Mouse (Mus musculus): ENCODE results near the gene Cdk14. TPM values are rescaled to one million over a fixed set of nuclear protein-coding genes. Genes with fewer than 3 reads are reported as not detected.

Gene Cdk14
- polyA plus RNA-seq, 1 experiment from 2014 or later: 29.9 TPM

- no peaks in the 10 kb centered on the region for H3K9me3 ChIP-seq (replicated peaks; ENCODE audit: control insufficient read depth, low read length)
- H3K4me3 ChIP-seq (ENCODE audit: low read depth, low read length): no peak overlapping the region
- no peak overlapping the region for H3K27ac ChIP-seq (replicated peaks; ENCODE audit: low read depth, low read length)
- DNase-seq (ENCODE audit: low spot score) (peak; percentile 9), ATAC-seq (replicated peaks; ENCODE audit: insufficient number of reproducible peaks, low FRiP score, low TSS enrichment, low read depth) (no peak; the same call in 1 of the 2 replicates)
- H3K4me1 ChIP-seq (ENCODE audit: control insufficient read depth, insufficient read depth, low read length): peaks cover 3% of the 10 kb centered on the region; the same call in 1 of the 2 replicates
- WGBS: 23% methylated on average over 5 of the region's 5 CpGs
- no peak overlapping the region for H3K9ac ChIP-seq (replicated peaks; ENCODE audit: low read length)
- no peaks in the 10 kb centered on the region for H3K27me3 ChIP-seq (ENCODE audit: control insufficient read depth, insufficient read depth, low read length)
- no peaks in the 10 kb centered on the region for H3K36me3 ChIP-seq (replicated peaks; ENCODE audit: control insufficient read depth, insufficient read depth, low read depth, low read length)
- H3K4me2 ChIP-seq (ENCODE audit: low read depth, low read length): no peak overlapping the region
Observed at GRCm38 (mm10) chr5:4959446-4959845, 460.7 kb downstream of the Cdk14 start.

GRCm38 (mm10) chr5:4955993-4956392 is 464.1 kb downstream of the Cdk14 start:
- Histone ChIP-seq H3K27me3 (ENCODE audit: control insufficient read depth, insufficient read depth, low read length) (no peaks in the 10 kb centered on the region), H3K36me3 (replicated peaks; ENCODE audit: control insufficient read depth, insufficient read depth, low read depth, low read length) (no peaks in the 10 kb centered on the region), H3K9ac (replicated peaks; ENCODE audit: low read length) (no peak overlapping the region), H3K4me2 (ENCODE audit: low read depth, low read length) (no peak overlapping the region), H3K27ac (replicated peaks; ENCODE audit: low read depth, low read length) (no peak overlapping the region), H3K4me1 (ENCODE audit: control insufficient read depth, insufficient read depth, low read length) (peaks cover 3% of the 10 kb centered on the region; the same call in 1 of the 2 replicates), H3K9me3 (replicated peaks; ENCODE audit: control insufficient read depth, low read length) (no peaks in the 10 kb centered on the region), H3K4me3 (ENCODE audit: low read depth, low read length) (no peak overlapping the region)
- no peak for ATAC-seq (replicated peaks; ENCODE audit: insufficient number of reproducible peaks, low FRiP score, low TSS enrichment, low read depth)
- DNase-seq (ENCODE audit: low spot score): no peak
- WGBS: 79% methylated on average over 7 of the region's 7 CpGs

GRCm38 (mm10) chr5:4955392-4955791 is 464.7 kb downstream of the Cdk14 start:
- ATAC-seq (replicated peaks; ENCODE audit: insufficient number of reproducible peaks, low FRiP score, low TSS enrichment, low read depth): no peak
- Histone ChIP-seq H3K4me3 (ENCODE audit: low read depth, low read length) (no peak overlapping the region), H3K4me2 (ENCODE audit: low read depth, low read length) (no peak overlapping the region), H3K9me3 (replicated peaks; ENCODE audit: control insufficient read depth, low read length) (no peaks in the 10 kb centered on the region), H3K27me3 (ENCODE audit: control insufficient read depth, insufficient read depth, low read length) (no peaks in the 10 kb centered on the region), H3K36me3 (replicated peaks; ENCODE audit: control insufficient read depth, insufficient read depth, low read depth, low read length) (no peaks in the 10 kb centered on the region), H3K4me1 (ENCODE audit: control insufficient read depth, insufficient read depth, low read length) (peaks cover 3% of the 10 kb centered on the region; the same call in 1 of the 2 replicates), H3K9ac (replicated peaks; ENCODE audit: low read length) (no peak overlapping the region), H3K27ac (replicated peaks; ENCODE audit: low read depth, low read length) (no peak overlapping the region)
- no peak for DNase-seq (ENCODE audit: low spot score)
- 67% methylated on average over 2 of the region's 2 CpGs for WGBS

GRCm38 (mm10) chr5:4949433-4949832 is 470.7 kb downstream of the Cdk14 start:
- Histone ChIP-seq H3K4me2 (ENCODE audit: low read depth, low read length) (no peak overlapping the region), H3K9ac (replicated peaks; ENCODE audit: low read length) (no peak overlapping the region), H3K4me3 (ENCODE audit: low read depth, low read length) (no peak overlapping the region), H3K27ac (replicated peaks; ENCODE audit: low read depth, low read length) (no peak overlapping the region), H3K36me3 (replicated peaks; ENCODE audit: control insufficient read depth, insufficient read depth, low read depth, low read length) (no peaks in the 10 kb centered on the region), H3K27me3 (ENCODE audit: control insufficient read depth, insufficient read depth, low read length) (no peaks in the 10 kb centered on the region), H3K9me3 (replicated peaks; ENCODE audit: control insufficient read depth, low read length) (no peaks in the 10 kb centered on the region), H3K4me1 (ENCODE audit: control insufficient read depth, insufficient read depth, low read length) (no peaks in the 10 kb centered on the region)
- no peak for ATAC-seq (replicated peaks; ENCODE audit: insufficient number of reproducible peaks, low FRiP score, low TSS enrichment, low read depth)
- no peak for DNase-seq (ENCODE audit: low spot score)
- 81% methylated on average over 7 of the region's 7 CpGs for WGBS

GRCm38 (mm10) chr5:4948090-4948954 is 471.8 kb downstream of the Cdk14 start:
- no peak overlapping the region for H3K27ac ChIP-seq (replicated peaks; ENCODE audit: low read depth, low read length)
- no peaks in the 10 kb centered on the region for H3K4me1 ChIP-seq (ENCODE audit: control insufficient read depth, insufficient read depth, low read length)
- H3K36me3 ChIP-seq (replicated peaks; ENCODE audit: control insufficient read depth, insufficient read depth, low read depth, low read length): no peaks in the 10 kb centered on the region
- H3K4me3 ChIP-seq (ENCODE audit: low read depth, low read length): no peak overlapping the region
- 62% methylated on average over 3 of the region's 3 CpGs for WGBS
- no peaks in the 10 kb centered on the region for H3K27me3 ChIP-seq (ENCODE audit: control insufficient read depth, insufficient read depth, low read length)
- no peaks in the 10 kb centered on the region for H3K9me3 ChIP-seq (replicated peaks; ENCODE audit: control insufficient read depth, low read length)
- no peak for ATAC-seq (replicated peaks; ENCODE audit: insufficient number of reproducible peaks, low FRiP score, low TSS enrichment, low read depth)
- H3K4me2 ChIP-seq (ENCODE audit: low read depth, low read length): no peak overlapping the region
- DNase-seq (ENCODE audit: low spot score): peak; percentile 66
- H3K9ac ChIP-seq (replicated peaks; ENCODE audit: low read length): no peak overlapping the region

- Histone ChIP-seq H3K9ac (replicated peaks; ENCODE audit: low read length) (no peak overlapping the region), H3K27ac (replicated peaks; ENCODE audit: low read depth, low read length) (no peak overlapping the region), H3K4me3 (ENCODE audit: low read depth, low read length) (no peak overlapping the region), H3K4me2 (ENCODE audit: low read depth, low read length) (no peak overlapping the region), H3K4me1 (ENCODE audit: control insufficient read depth, insufficient read depth, low read length) (no peaks in the 10 kb centered on the region), H3K36me3 (replicated peaks; ENCODE audit: control insufficient read depth, insufficient read depth, low read depth, low read length) (no peaks in the 10 kb centered on the region), H3K27me3 (ENCODE audit: control insufficient read depth, insufficient read depth, low read length) (no peaks in the 10 kb centered on the region), H3K9me3 (replicated peaks; ENCODE audit: control insufficient read depth, low read length) (no peaks in the 10 kb centered on the region)
- no peak for DNase-seq (ENCODE audit: low spot score)
- WGBS: 75% methylated on average over 1 of the region's 1 CpGs
- ATAC-seq (replicated peaks; ENCODE audit: insufficient number of reproducible peaks, low FRiP score, low TSS enrichment, low read depth): no peak
Observed at GRCm38 (mm10) chr5:4935131-4935530, 485.0 kb downstream of the Cdk14 start.

- Histone ChIP-seq H3K4me2 (ENCODE audit: low read depth, low read length) (no peak overlapping the region), H3K27me3 (ENCODE audit: control insufficient read depth, insufficient read depth, low read length) (no peaks in the 10 kb centered on the region), H3K9ac (replicated peaks; ENCODE audit: low read length) (no peak overlapping the region), H3K27ac (replicated peaks; ENCODE audit: low read depth, low read length) (no peak overlapping the region), H3K4me3 (ENCODE audit: low read depth, low read length) (no peak overlapping the region), H3K9me3 (replicated peaks; ENCODE audit: control insufficient read depth, low read length) (no peaks in the 10 kb centered on the region), H3K36me3 (replicated peaks; ENCODE audit: control insufficient read depth, insufficient read depth, low read depth, low read length) (no peaks in the 10 kb centered on the region), H3K4me1 (ENCODE audit: control insufficient read depth, insufficient read depth, low read length) (no peaks in the 10 kb centered on the region)
- WGBS: 85% methylated on average over 6 of the region's 6 CpGs
- ATAC-seq (replicated peaks; ENCODE audit: insufficient number of reproducible peaks, low FRiP score, low TSS enrichment, low read depth) (no peak), DNase-seq (ENCODE audit: low spot score) (no peak)
Observed at GRCm38 (mm10) chr5:4934491-4934890, 485.6 kb downstream of the Cdk14 start.

GRCm38 (mm10) chr5:4931539-4932143 is 488.5 kb downstream of the Cdk14 start:
- Histone ChIP-seq H3K9me3 (replicated peaks; ENCODE audit: control insufficient read depth, low read length) (no peaks in the 10 kb centered on the region), H3K36me3 (replicated peaks; ENCODE audit: control insufficient read depth, insufficient read depth, low read depth, low read length) (no peaks in the 10 kb centered on the region), H3K4me3 (ENCODE audit: low read depth, low read length) (no peak overlapping the region), H3K4me2 (ENCODE audit: low read depth, low read length) (no peak overlapping the region), H3K27ac (replicated peaks; ENCODE audit: low read depth, low read length) (no peak overlapping the region), H3K9ac (replicated peaks; ENCODE audit: low read length) (no peak overlapping the region), H3K27me3 (ENCODE audit: control insufficient read depth, insufficient read depth, low read length) (no peaks in the 10 kb centered on the region), H3K4me1 (ENCODE audit: control insufficient read depth, insufficient read depth, low read length) (no peaks in the 10 kb centered on the region)
- no peak for ATAC-seq (replicated peaks; ENCODE audit: insufficient number of reproducible peaks, low FRiP score, low TSS enrichment, low read depth)
- 72% methylated on average over 8 of the region's 8 CpGs for WGBS
- DNase-seq (ENCODE audit: low spot score): no peak

All from embryonic facial prominence, embryonic 11.5 days (tissue).